Mouse (Mus musculus) embryo, embryonic 10 days (tissue): ENCODE measurements around the gene Rapgef5.
A peak's percentile ranks its signal among the peaks of the same experiment; 100 is the strongest.

ENCODE experiments used
- DNase-seq: peaks from one replicate; pipeline ENCODE4 v3.0.0-alpha.2; 2015; ENCODE audit warnings: low spot score

Rapgef5 gene

GRCm38 (mm10) chr12:117516179-117516578 lies at the start of gene Rapgef5:
TSS of gene Rapgef5 (plus strand) at chr12:117516479.
- DNase-seq, result no peak

- no peak for DNase-seq
These were observed 48.0 kb upstream of the Rapgef5 start for GRCm38 (mm10) chr12:117468329-117468728.

GRCm38 (mm10) chr12:117479014-117479413 lies 37.3 kb upstream of the Rapgef5 start:
- no peak for DNase-seq

GRCm38 (mm10) chr12:117479680-117480079 lies 36.6 kb upstream of the Rapgef5 start:
- no peak for DNase-seq

GRCm38 (mm10) chr12:117480958-117481357 lies 35.3 kb upstream of the Rapgef5 start:
- no peak for DNase-seq

DNA sequence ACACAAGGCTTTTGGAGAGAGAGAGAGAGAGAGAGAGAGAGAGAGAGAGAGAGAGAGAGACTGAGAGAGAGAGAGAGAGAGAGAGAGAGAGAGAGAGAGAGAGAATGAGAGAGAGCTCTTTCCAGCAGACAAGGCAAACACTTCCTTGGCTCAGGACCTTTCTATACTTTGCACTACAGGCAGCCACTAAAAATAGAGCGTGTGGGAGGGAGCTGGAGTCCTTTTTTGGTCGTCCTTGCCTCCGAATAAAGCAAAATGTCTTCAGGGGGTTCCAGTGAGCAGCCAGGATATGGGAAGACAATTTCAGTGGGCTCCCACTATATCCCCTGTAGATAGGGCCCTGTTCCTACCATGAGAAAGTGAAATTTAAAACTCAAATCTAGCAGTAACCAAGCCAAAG lies 33.6 kb upstream of the Rapgef5 start:
- no peak for DNase-seq

GRCm38 (mm10) chr12:117486118-117487057 lies 29.9 kb upstream of the Rapgef5 start:
- DNase-seq, result no peak

- DNase-seq, result no peak
These were observed 19.6 kb upstream of the Rapgef5 start for GRCm38 (mm10) chr12:117496501-117497176.

- DNase-seq, result no peak
These were observed 18.9 kb upstream of the Rapgef5 start for GRCm38 (mm10) chr12:117497361-117497760.

DNA sequence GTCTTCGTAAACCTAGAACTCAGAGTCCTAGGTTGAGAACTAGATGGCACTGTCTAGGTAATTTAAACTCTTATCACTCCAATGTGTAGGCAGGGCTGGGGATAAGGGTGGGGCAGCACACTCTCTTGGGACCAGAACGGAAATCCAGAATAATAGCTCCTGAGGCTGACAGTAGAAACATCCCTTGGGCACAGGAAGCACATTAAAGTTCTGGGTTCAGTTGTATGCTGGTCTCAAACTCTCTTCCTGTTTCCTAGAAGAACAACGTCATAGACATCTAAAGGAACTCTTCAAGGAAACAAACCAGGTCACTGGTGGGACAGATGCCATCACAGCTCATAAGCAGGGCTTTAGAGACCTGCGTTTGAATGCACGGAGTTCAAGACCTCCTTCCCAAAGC lies 17.0 kb upstream of the Rapgef5 start:
- no peak for DNase-seq

GRCm38 (mm10) chr12:117501180-117501579 lies 15.1 kb upstream of the Rapgef5 start:
- no peak for DNase-seq

- no peak for DNase-seq
These were observed 13.4 kb upstream of the Rapgef5 start for GRCm38 (mm10) chr12:117502834-117503233.

- DNase-seq, result no peak
These were observed 11.1 kb upstream of the Rapgef5 start for GRCm38 (mm10) chr12:117505163-117505562.

DNA sequence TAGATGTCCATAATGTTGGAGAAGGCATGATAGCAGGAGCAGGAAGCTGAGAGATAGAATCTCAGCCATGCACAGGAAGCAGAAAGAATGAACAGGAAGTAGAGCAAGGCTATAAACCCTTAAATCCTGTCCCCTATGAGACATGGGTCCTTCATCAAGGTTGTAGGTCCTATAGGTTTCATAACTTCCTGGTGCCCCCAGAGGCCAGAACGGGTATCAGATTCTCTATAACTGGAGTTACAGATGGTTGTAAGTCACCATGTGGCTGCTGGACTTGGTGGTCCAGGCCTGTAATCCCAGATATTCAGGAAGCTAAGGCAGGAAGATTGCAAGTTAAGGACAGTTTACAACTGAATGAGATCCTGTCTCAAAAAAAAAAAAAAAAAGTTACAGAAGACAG lies 8.5 kb upstream of the Rapgef5 start:
- no peak for DNase-seq

- DNase-seq, result no peak
These were observed 6.4 kb upstream of the Rapgef5 start for GRCm38 (mm10) chr12:117509919-117510318.

DNA sequence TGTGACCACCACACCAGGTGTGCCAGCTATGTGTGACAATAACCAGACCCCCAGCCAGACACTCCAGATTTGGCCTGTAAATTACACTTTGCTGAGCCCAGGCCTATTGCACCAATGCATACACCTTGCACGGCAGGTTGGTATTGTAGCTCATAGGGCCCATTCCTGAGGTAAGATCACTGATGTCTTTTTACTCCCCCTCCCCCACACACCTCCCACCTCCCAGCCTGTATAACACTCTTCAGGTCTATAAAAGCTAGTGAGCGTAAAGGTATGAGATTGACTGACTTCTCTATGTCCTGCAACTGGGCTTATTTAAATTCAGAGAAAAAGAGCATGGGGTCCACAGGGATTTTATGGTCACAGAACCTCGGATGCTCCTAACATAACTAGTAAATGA lies 3.8 kb upstream of the Rapgef5 start:
- no peak for DNase-seq

DNA sequence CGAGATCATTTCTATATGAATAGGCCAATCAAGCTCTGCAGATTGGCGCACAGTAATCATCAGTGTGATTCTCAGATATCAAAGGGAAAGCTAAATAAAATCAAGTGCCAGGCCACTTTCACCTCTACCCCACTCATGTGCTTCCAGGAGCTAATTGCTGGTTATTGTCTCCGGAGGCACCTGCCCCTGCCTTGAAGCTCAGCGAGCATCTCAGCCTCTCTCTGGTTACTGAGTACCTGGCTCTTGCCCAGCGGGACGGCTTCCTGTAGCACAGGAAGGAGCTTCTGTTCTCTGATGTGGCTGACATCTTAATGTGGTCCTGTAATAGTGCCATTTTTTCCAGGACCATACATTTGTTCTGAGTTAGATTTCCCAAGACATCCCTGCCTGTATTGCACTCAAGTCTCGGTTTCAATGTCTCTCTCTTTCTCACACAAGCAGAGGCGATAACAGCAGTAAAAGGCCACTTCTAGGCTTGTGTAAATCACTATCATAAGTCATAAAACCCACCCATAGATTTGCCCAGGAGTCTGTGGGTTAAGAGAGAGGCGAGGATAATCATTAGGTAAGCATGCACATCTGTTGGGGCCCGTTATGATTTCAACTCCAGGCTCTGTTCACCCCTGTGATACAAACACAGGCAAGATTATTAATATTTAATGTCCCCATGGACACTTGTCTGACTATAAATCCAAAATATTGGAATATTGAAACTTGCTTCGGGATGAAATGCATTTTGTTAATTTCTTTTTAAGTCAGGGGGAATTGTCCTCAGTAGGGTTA lies 2.9 kb upstream of the Rapgef5 start:
- no peak for DNase-seq

GRCm38 (mm10) chr12:117517275-117517936 lies 1.1 kb downstream of the Rapgef5 start:
- DNase-seq, result peak; percentile 19

DNA sequence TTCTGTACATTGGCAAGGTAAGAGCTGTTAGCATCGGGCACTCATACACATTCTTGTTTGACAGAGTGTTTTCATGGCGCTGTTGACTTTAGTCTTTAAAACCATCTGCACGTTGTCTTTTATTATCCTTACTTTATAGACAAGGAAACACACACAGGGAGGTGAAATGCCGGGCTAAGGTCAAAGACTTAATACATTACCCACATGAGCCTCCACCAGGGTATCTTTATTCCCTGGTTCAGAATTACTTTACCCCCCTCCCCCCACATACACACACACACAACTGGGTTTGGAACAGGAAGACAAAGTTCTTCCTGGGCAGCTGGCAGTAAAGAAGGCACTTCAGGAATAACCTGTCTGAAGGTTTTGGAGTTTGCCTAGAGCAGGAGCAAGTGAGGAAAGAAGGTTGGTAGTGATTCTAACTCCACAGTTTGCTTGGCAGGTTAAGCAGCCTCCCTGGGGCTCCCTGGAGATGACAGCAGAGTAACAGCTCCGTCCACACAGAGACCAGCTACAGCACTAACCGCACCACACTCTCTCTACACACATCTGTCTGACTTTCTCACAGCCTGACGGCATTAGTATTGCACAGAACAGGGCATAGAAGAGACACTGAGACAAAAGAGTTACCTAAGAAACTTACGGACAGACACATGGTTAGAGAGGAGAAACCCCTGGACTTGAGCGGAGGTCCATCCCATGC lies 8.2 kb downstream of the Rapgef5 start:
- no peak for DNase-seq

GRCm38 (mm10) chr12:117527889-117528288 lies 11.6 kb downstream of the Rapgef5 start:
- DNase-seq, result no peak

DNA sequence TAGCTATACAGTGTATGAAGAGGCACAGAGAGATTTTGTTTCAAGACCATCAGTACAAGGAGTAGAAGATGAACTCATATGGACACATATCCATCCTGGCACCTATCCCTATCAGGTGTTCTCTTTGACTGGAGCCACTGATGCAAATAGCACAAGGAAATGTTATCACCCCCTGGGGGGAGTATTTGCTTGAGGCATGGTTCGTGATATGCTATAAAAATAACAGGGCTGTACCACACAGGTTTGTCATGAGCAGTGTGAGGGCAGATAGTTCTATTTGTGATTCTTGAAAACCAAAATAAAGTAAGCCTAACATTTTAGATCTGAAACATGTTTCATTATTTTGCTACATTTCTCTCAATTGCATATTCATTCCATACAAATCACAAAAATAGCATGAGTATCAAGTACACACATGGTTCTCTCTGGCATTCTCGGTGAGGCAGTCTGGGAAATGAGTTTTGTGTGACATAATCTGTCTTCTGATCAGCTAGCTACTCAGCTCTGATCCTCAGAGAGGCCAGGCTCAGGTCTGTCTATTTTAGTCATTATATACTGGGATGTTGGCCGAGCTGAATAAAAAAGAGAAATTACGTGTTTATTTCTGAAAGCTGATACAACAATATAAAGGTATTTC lies 12.3 kb downstream of the Rapgef5 start:
- no peak for DNase-seq
